Mouse (Mus musculus): Measurements from ENCODE around the gene Drd1. TPM values are rescaled to one million over a fixed set of nuclear protein-coding genes. Genes with fewer than 3 reads are reported as not detected.

Drd1 gene
- polyA plus RNA-seq, 1 experiment: 16.2 TPM

DNA sequence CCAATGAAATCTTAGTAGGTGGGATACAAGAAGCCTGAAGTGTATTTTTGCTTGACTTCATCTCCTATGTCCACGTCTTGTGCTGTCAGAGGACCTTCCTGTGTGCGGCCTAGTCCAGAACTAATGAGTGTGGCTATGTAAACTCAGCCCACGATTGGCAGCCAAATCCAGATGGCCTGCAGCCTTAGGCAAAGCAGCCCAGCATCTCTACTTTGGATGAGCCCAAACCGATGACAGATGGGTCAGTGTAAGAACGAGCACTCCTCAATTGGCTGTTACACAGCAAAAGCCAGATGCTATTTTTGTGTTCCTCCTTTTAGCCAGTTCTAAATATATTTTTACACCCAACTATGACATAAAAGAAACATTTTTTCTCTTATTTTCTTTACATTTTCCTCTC lies 32.2 kb downstream of the Drd1 start:
- H3K27ac ChIP-seq (ENCODE audit: insufficient read depth, low read length): no peak overlapping the region
- TF ChIP-seq CTCF (IDR thresholded peaks at IDR 0.05; ENCODE audit: extremely low read depth, insufficient read depth, low read length): no peak
- no peak for TF ChIP-seq POLR2A (IDR thresholded peaks at IDR 0.05; ENCODE audit: extremely low read depth, insufficient read depth, low read length)
- H3K4me1 ChIP-seq (ENCODE audit: control insufficient read depth, insufficient read depth, low read length): 0 out of 2 replicates have a peak, but pooled peaks cover 2% of the 10 kb centered on the region
- no peak overlapping the region for H3K4me3 ChIP-seq (ENCODE audit: insufficient read depth, low read length)

DNA sequence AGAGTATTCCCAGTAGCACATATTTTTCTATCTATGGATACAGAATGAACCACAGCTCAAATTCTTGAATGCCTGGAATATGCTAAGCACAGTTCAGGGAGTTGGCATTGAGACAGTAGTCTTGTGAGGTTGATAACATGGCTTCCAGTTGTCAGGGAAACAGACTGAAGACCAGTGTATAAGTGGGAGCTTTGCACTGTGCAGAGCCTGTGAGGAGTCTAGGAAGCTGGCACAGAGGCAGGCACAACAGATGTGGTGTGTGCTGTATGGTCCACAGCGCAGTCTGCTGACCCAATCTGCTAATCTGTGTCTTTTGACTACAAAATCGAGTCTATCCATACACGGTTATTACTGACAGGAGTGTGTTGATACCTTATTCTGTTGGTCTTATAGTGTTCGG lies 46.8 kb downstream of the Drd1 start:
- Histone ChIP-seq H3K4me1 (ENCODE audit: control insufficient read depth, insufficient read depth, low read length) (no peaks in the 10 kb centered on the region), H3K4me3 (ENCODE audit: insufficient read depth, low read length) (no peak overlapping the region), H3K27ac (ENCODE audit: insufficient read depth, low read length) (no peak overlapping the region)
- no peak for TF ChIP-seq CTCF (IDR thresholded peaks at IDR 0.05; ENCODE audit: extremely low read depth, insufficient read depth, low read length)
- TF ChIP-seq POLR2A (IDR thresholded peaks at IDR 0.05; ENCODE audit: extremely low read depth, insufficient read depth, low read length): no peak

Other genes with a start within 250 kb of the Drd1 start
- 42.7 and 45.0 TPM in 2 replicates for gene Sfxn1, start 16.2 kb upstream of the Drd1 start, polyA plus RNA-seq (2012; rRNA removed)
- gene Hrh2, start 136.4 kb upstream of the Drd1 start, polyA plus RNA-seq (2012; rRNA removed): 13.3 and 14.2 TPM in 2 replicates

Data from cortical plate, adult 2 months (tissue).